Mouse (Mus musculus): Measurements from ENCODE around the gene Fryl.

DNA sequence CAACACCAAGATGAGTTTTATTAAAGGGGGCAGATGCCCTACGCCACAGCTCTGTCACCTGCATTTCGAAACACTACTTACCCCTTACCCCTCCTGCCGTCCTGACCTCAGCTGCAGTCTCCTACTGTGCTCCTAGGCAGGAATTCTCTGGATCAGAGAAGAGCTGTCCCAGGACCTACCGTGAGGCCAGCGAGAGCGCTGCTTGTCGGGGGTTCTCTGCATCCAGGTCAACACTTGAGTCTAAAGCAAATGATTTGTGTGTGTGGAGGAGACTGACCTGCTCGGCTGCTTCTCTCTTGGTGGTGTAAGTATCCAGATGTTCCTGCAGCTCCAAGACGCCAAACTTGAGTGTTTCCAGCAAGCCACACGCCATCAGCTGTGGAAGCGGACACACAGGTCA is 223.9 kb downstream of the Fryl start:
- no peak for TF ChIP-seq POLR2A (IDR thresholded peaks at IDR 0.05; ENCODE audit: low read depth, low read length)
- TF ChIP-seq CTCF (IDR thresholded peaks at IDR 0.05; ENCODE audit: extremely low read depth, insufficient read depth, insufficient read length, insufficient replicate concordance), result no peak

Data from spleen, adult 2 months (tissue).